Mouse (Mus musculus) forebrain, embryonic 15.5 days (tissue): ENCODE results near the gene Erf. TPM values are rescaled to one million over a fixed set of nuclear protein-coding genes. Genes with fewer than 3 reads are reported as not detected.

Experiments
- ATAC-seq: fragments of 200-750 bp; cut with Nextera tagmentation; replicated peaks from 2 replicates; pipeline ENCODE4 v1.8.0; 2017; ENCODE audit warnings: mild to moderate bottlenecking, moderate TSS enrichment, moderate library complexity
- H3K27ac ChIP-seq: fragments of 300-500 bp; sonication (generic); replicated peaks from 2 replicates; pipeline ENCODE4 v1.5.1; 2015; ENCODE audit warnings: mild to moderate bottlenecking, inconsistent platforms
- H3K27me3 ChIP-seq: fragments of 300-500 bp; sonication (generic); 2 replicates; pipeline ENCODE4 v1.6.1; 2015; ENCODE audit warnings: inconsistent platforms
- H3K36me3 ChIP-seq: fragments of 300-500 bp; sonication (generic); 2 replicates; pipeline ENCODE4 v1.6.1; 2015; ENCODE audit warnings: mild to moderate bottlenecking, inconsistent platforms
- H3K4me1 ChIP-seq: fragments of 300-500 bp; sonication (generic); 2 replicates; pipeline ENCODE4 v1.6.1; 2015; ENCODE audit warnings: inconsistent platforms
- H3K4me2 ChIP-seq: fragments of 300-500 bp; sonication (generic); replicated peaks from 2 replicates; pipeline ENCODE4 v1.6.1; 2015; ENCODE audit warnings: mild to moderate bottlenecking, inconsistent platforms
- H3K4me3 ChIP-seq: fragments of 300-500 bp; sonication (generic); 2 replicates; pipeline ENCODE4 v1.5.1; 2015; ENCODE audit warnings: mild to moderate bottlenecking, inconsistent platforms
- H3K9ac ChIP-seq: fragments of 300-500 bp; sonication (generic); replicated peaks from 2 replicates; pipeline ENCODE4 v1.6.1; 2015; ENCODE audit warnings: mild to moderate bottlenecking, inconsistent platforms
- H3K9me3 ChIP-seq: fragments of 300-500 bp; sonication (generic); 2 replicates; pipeline ENCODE4 v1.6.1; 2016; ENCODE audit warnings: inconsistent platforms
- WGBS: fragments of 180-500 bp; shearing (Covaris S2); methylation state at CpG from one replicate; pipeline ENCODE4 v1.1.7; 2015; ENCODE audit warnings: mixed read lengths; 5-methylcytosine and 5-hydroxymethylcytosine counted together
- polyA plus RNA-seq: library from polyadenylated mRNA; unstranded; fragments of >200 nt; fragmentation: Nextera tagmentation; extraction: Ambion mirVana; gene quantifications from 2 replicates; pipeline ENCODE4 v1.2.1, GENCODE M21; 2015

Gene Erf
- polyA plus RNA-seq, 1 experiment from 2014 or later, result 4.8 TPM

- Histone ChIP-seq H3K27me3 (no peaks in the 10 kb centered on the region), H3K4me1 (peaks cover 35% of the 10 kb centered on the region), H3K4me3 (peak within 1 kb of the TSS; percentile 63), H3K36me3 (peaks cover 15% of the 10 kb centered on the region), H3K27ac (peak within 1 kb of the TSS; percentile 91), H3K4me2 (peak within 1 kb of the TSS; percentile 73), H3K9ac (peak within 1 kb of the TSS; percentile 69), H3K9me3 (no peaks in the 10 kb centered on the region)
- ATAC-seq, result peak; percentile 97
- under 1% methylated on average over 44 of the region's 45 CpGs for WGBS
These were observed 29.3 kb downstream of the Erf start, which contains the start of gene Zfp526 for GRCm38 (mm10) chr7:25221102-25221883. Gene Zfp526, plus strand, starts transcription at chr7:25221425.

- Histone ChIP-seq H3K27ac (peak within 1 kb of the TSS; percentile 91), H3K27me3 (no peaks in the 10 kb centered on the region), H3K9me3 (no peaks in the 10 kb centered on the region), H3K9ac (peak within 1 kb of the TSS; percentile 69), H3K4me2 (peak within 1 kb of the TSS; percentile 73), H3K4me1 (peaks cover 35% of the 10 kb centered on the region), H3K4me3 (peak within 1 kb of the TSS; percentile 63), H3K36me3 (peaks cover 8% of the 10 kb centered on the region)
- no peak for ATAC-seq
- WGBS, result 7% methylated on average over 20 of the region's 20 CpGs
These were observed 30.0 kb downstream of the Erf start, which contains the start of gene Dedd2 for GRCm38 (mm10) chr7:25220457-25221101. Gene Dedd2, minus strand, starts transcription at chr7:25220615.

- no peaks in the 10 kb centered on the region for H3K27me3 ChIP-seq
- peak overlapping the region; percentile 69 for H3K9ac ChIP-seq
- peaks cover 3% of the 10 kb centered on the region; the same call in 1 of the 2 replicates for H3K36me3 ChIP-seq
- peak overlapping the region; percentile 63 for H3K4me3 ChIP-seq
- peak; percentile 62 for ATAC-seq
- no peaks in the 10 kb centered on the region for H3K9me3 ChIP-seq
- peak overlapping the region; percentile 73 for H3K4me2 ChIP-seq
- 2% methylated on average over 31 of the region's 31 CpGs for WGBS
- peaks cover 35% of the 10 kb centered on the region for H3K4me1 ChIP-seq
- H3K27ac ChIP-seq, result peak overlapping the region; percentile 91
These were observed 30.7 kb downstream of the Erf start for GRCm38 (mm10) chr7:25219756-25220456.

- Histone ChIP-seq H3K9me3 (no peaks in the 10 kb centered on the region), H3K9ac (peak overlapping the region; percentile 57), H3K27me3 (no peaks in the 10 kb centered on the region), H3K4me2 (peak overlapping the region; percentile 73), H3K27ac (peak overlapping the region; percentile 91; the same call in 1 of the 2 replicates), H3K36me3 (peaks cover 4% of the 10 kb centered on the region; the same call in 1 of the 2 replicates), H3K4me3 (peak overlapping the region; percentile 63), H3K4me1 (peaks cover 35% of the 10 kb centered on the region)
- peak; percentile 23 for ATAC-seq
- WGBS, result under 1% methylated on average over 16 of the region's 16 CpGs
These were observed 31.2 kb downstream of the Erf start for GRCm38 (mm10) chr7:25219416-25219750.

- H3K27ac ChIP-seq, result peak overlapping the region; percentile 91; the same call in 1 of the 2 replicates
- H3K4me2 ChIP-seq, result peak overlapping the region; percentile 73
- peak overlapping the region; percentile 63 for H3K4me3 ChIP-seq
- ATAC-seq, result no peak
- no peaks in the 10 kb centered on the region for H3K27me3 ChIP-seq
- H3K4me1 ChIP-seq, result peaks cover 35% of the 10 kb centered on the region
- no peaks in the 10 kb centered on the region for H3K9me3 ChIP-seq
- H3K9ac ChIP-seq, result peak overlapping the region; percentile 57
- 0 out of 2 replicates have a peak, but pooled peaks cover 9% of the 10 kb centered on the region for H3K36me3 ChIP-seq
- WGBS, result under 1% methylated on average over 53 of the region's 53 CpGs
These were observed 31.7 kb downstream of the Erf start for GRCm38 (mm10) chr7:25218705-25219415.

- no peak overlapping the region for H3K9ac ChIP-seq
- peak overlapping the region; percentile 63; the same call in 1 of the 2 replicates for H3K4me3 ChIP-seq
- no peak overlapping the region for H3K27ac ChIP-seq
- H3K9me3 ChIP-seq, result no peaks in the 10 kb centered on the region
- H3K4me1 ChIP-seq, result peaks cover 35% of the 10 kb centered on the region
- WGBS, result 69% methylated on average over 12 of the region's 12 CpGs
- no peak for ATAC-seq
- 0 out of 2 replicates have a peak, but pooled peaks cover 10% of the 10 kb centered on the region for H3K36me3 ChIP-seq
- peak overlapping the region; percentile 73; the same call in 1 of the 2 replicates for H3K4me2 ChIP-seq
- no peaks in the 10 kb centered on the region for H3K27me3 ChIP-seq
These were observed 32.7 kb downstream of the Erf start for GRCm38 (mm10) chr7:25217653-25218395.

GRCm38 (mm10) chr7:25214172-25214571 is 36.4 kb downstream of the Erf start:
- H3K4me3 ChIP-seq, result no peak overlapping the region
- no peak overlapping the region for H3K4me2 ChIP-seq
- H3K9me3 ChIP-seq, result no peaks in the 10 kb centered on the region
- WGBS, result 86% methylated on average over 2 of the region's 2 CpGs
- ATAC-seq, result no peak
- H3K9ac ChIP-seq, result no peak overlapping the region
- no peak overlapping the region for H3K27ac ChIP-seq
- H3K4me1 ChIP-seq, result peaks cover 12% of the 10 kb centered on the region
- no peaks in the 10 kb centered on the region for H3K27me3 ChIP-seq
- peaks cover 27% of the 10 kb centered on the region for H3K36me3 ChIP-seq

GRCm38 (mm10) chr7:25213099-25213498 is 37.5 kb downstream of the Erf start:
- Histone ChIP-seq H3K36me3 (peaks cover 29% of the 10 kb centered on the region), H3K4me1 (peaks cover 2% of the 10 kb centered on the region; the same call in 1 of the 2 replicates), H3K4me2 (no peak overlapping the region), H3K9me3 (no peaks in the 10 kb centered on the region), H3K4me3 (no peak overlapping the region), H3K27me3 (no peaks in the 10 kb centered on the region), H3K9ac (no peak overlapping the region), H3K27ac (no peak overlapping the region)
- WGBS, result 76% methylated on average over 3 of the region's 3 CpGs
- ATAC-seq, result no peak

- Histone ChIP-seq H3K27me3 (no peaks in the 10 kb centered on the region), H3K4me1 (no peaks in the 10 kb centered on the region), H3K4me3 (no peak overlapping the region), H3K9me3 (no peaks in the 10 kb centered on the region), H3K27ac (no peak overlapping the region), H3K9ac (no peak overlapping the region), H3K36me3 (peaks cover 31% of the 10 kb centered on the region), H3K4me2 (no peak overlapping the region)
- ATAC-seq, result no peak
- 95% methylated on average over 4 of the region's 4 CpGs for whole genome bisulfite sequencing
These were observed 40.1 kb downstream of the Erf start for GRCm38 (mm10) chr7:25210482-25210881.

- H3K36me3 ChIP-seq, result peaks cover 25% of the 10 kb centered on the region
These were observed 41.4 kb downstream of the Erf start for GRCm38 (mm10) chr7:25209161-25209622.

More at GRCm38 (mm10) chr7:25209161-25209622, 41.4 kb downstream of the Erf start:
- Histone ChIP-seq H3K9me3 (no peaks in the 10 kb centered on the region), H3K27me3 (no peaks in the 10 kb centered on the region), H3K4me3 (no peak overlapping the region), H3K27ac (no peak overlapping the region), H3K4me1 (no peaks in the 10 kb centered on the region), H3K4me2 (no peak overlapping the region), H3K9ac (no peak overlapping the region)
- no peak for ATAC-seq
- 84% methylated on average over 3 of the region's 3 CpGs for WGBS
